Mouse (Mus musculus): ENCODE measurements at regions not wholly inside any gene's neighbourhood (a gene's known extent, or its start where the extent isn't known, plus 50 kb on each side); places are given as distances from the start of the nearest gene placed in this dataset.
"Not testable (repeated sequence)": the region's sequence is repeated elsewhere in the genome, so short reads cannot be mapped to it uniquely, and the experiment has no call there.

DNA sequence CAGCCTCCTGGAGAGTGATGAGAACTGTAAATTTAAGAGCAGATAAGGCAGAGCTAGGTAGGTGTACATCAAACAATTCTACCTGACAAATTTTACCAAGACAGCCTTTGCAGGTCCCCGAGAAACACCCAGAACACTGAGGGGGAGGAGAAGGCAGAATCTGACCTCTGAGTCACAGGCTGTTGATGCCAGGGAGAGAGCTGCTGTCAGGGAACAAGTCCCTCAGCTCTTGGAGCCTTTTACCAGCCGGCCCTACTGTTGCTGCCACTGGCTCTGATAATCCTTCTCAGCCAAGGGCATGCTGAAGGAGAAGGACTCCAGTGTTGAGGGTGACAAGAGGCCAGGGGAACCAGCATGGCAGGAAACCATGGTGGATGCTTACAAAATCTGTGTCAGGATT, 271.7 kb upstream of the Ube2e3 start:
- Histone ChIP-seq H3K9ac (no peak overlapping the region), H3K27me3 (no peaks in the 10 kb centered on the region), H3K36me3 (no peaks in the 10 kb centered on the region), H3K9me3 (no peaks in the 10 kb centered on the region), H3K27ac (no peak overlapping the region), H3K4me3 (no peak overlapping the region), H3K4me2 (no peak overlapping the region), H3K4me1 (no peaks in the 10 kb centered on the region)
- ATAC-seq (ENCODE audit: insufficient number of reproducible peaks, low FRiP score, low TSS enrichment, low read depth) = no peak
- 66% methylated on average over 2 of the region's 2 CpGs for WGBS

DNA sequence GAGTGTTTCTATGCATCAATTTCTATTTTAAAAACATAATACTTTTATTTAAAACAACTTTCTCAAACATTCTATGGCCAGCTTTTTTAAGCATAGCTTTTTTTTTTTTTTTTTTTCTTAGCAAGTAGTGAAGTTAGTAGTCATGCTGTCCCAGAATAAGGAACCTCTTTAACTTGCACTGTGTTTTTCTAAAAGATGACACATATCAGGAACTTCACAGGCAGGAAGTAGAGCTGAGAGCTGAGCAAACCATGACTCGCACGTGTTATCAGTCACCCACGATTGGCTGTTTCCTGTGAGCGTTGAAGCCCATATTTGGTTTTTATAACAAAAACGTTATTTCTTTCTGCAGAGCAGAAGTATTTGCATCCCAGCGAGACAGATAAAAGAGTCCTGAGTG, 287.9 kb upstream of the Ube2e3 start:
- Histone ChIP-seq H3K9ac (no peak overlapping the region), H3K27ac (no peak overlapping the region), H3K4me2 (no peak overlapping the region), H3K4me3 (no peak overlapping the region), H3K4me1 (no peaks in the 10 kb centered on the region), H3K36me3 (no peaks in the 10 kb centered on the region), H3K27me3 (no peaks in the 10 kb centered on the region), H3K9me3 (no peaks in the 10 kb centered on the region)
- WGBS = 67% methylated on average over 6 of the region's 6 CpGs
- no peak for ATAC-seq (ENCODE audit: insufficient number of reproducible peaks, low FRiP score, low TSS enrichment, low read depth)

DNA sequence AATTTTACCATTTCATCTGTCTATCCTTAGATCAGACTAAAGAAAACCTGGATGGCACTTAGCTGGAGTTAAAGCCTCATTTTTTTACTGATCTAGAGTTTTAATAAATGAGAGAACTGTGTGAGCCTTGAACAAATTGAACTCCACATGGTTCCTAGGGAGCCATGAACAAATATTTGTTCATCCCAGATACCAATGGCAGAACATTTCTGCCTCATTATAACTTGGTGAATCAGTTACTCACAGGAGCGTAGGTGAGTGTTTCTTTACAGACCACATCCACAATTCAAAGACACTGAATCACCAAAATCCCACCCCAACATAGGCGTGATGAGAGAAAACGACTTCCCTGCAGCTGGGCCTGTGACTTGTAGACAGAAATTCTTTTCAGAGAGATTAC, 295.4 kb upstream of the Ube2e3 start:
- Histone ChIP-seq H3K27ac (no peak overlapping the region), H3K9ac (no peak overlapping the region), H3K4me1 (no peaks in the 10 kb centered on the region), H3K4me3 (no peak overlapping the region), H3K4me2 (no peak overlapping the region), H3K9me3 (no peaks in the 10 kb centered on the region), H3K36me3 (no peaks in the 10 kb centered on the region), H3K27me3 (no peaks in the 10 kb centered on the region)
- 72% methylated on average over 3 of the region's 3 CpGs for whole genome bisulfite sequencing
- no peak for ATAC-seq (ENCODE audit: insufficient number of reproducible peaks, low FRiP score, low TSS enrichment, low read depth)

DNA sequence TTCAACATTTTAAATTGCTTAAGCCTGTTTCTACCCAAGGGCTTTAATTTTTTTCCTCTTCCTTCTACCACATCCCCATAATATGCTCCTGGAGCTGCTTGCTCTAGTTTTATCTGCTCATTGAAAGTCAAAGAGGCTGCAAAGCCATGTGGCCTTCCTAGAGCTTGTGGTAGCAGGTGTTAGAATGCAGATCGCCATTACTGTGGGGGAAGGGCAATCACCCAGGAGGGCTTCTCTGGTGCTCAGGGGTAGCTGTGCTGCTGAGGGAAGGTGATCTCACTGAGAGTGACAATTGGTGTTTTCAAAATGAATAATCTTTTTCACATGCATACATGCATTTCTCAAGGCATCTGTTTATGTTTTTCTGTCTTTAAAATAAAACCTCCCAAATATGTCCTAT, 309.8 kb upstream of the Ube2e3 start:
- no peaks in the 10 kb centered on the region for H3K27me3 ChIP-seq
- 31% methylated on average over 1 of the region's 1 CpGs for WGBS
- ATAC-seq (ENCODE audit: insufficient number of reproducible peaks, low FRiP score, low TSS enrichment, low read depth) = no peak

DNA sequence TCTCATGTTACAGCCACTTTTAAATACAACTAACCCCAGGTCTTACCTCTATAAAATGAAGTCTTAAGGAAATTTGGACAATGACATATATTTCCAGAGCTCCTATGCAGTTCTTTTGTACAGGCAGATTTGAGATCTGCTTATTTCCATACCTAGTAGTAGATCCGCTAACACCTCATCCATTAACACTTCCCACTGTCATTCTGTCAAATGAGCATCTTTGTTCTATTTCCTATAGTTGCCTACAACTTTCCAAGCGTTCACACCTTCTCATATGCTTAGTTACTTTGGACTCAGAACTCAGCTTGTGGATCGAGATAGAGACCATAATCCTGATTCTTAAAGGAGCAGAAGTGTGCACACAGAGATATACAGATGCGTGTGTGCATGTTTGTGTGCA, 316.8 kb upstream of the Ube2e3 start:
- Histone ChIP-seq H3K4me2 (no peak overlapping the region), H3K4me3 (no peak overlapping the region), H3K9ac (no peak overlapping the region), H3K36me3 (no peaks in the 10 kb centered on the region), H3K27ac (no peak overlapping the region), H3K27me3 (no peaks in the 10 kb centered on the region), H3K4me1 (peaks cover 7% of the 10 kb centered on the region; the same call in 1 of the 2 replicates), H3K9me3 (no peaks in the 10 kb centered on the region)
- 87% methylated on average over 4 of the region's 4 CpGs for WGBS
- no peak for ATAC-seq (ENCODE audit: insufficient number of reproducible peaks, low FRiP score, low TSS enrichment, low read depth)

More for the DNA sequence above, 309.8 kb upstream of the Ube2e3 start:
- Histone ChIP-seq H3K4me3 (no peak overlapping the region), H3K36me3 (no peaks in the 10 kb centered on the region), H3K27ac (no peak overlapping the region), H3K4me2 (no peak overlapping the region), H3K9ac (no peak overlapping the region), H3K9me3 (no peaks in the 10 kb centered on the region), H3K4me1 (no peaks in the 10 kb centered on the region)

DNA sequence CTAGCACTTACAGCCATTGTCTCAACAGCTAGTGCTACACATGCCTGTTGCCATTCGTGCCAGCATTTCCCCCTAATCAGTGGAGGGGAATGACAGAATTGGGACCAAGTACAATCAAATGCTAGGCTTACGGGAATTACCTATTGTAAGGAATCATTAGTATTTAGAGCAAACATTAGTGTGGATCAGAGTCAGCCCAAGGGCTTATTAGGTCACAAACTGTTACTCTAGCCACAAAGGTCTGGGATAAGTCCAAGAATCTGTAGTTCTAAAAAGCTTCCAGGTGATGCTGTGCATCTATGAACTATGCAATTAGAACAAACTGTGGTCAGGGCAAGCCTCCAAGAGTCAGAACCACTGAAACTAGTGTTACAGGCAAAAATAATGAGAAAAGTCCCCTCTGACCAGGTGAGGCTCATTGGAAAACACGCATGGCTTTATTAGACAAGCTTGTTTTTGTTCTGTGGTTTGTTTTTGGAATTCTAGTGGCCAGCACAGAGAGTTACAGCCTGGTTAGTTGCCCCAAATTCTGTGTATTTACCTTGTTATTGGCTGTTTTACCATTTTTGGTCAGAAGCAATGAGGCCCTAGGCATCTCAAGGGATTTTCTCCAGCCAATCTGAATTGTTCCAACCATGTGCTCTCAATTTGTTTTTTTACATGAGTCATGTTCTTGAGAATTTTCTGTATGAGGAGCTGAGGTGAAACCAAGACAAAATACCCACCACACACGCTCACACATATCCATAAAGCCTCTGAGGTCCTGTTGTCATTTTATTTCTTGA, 319.0 kb upstream of the Ube2e3 start:
- H3K4me1 ChIP-seq = peaks cover 7% of the 10 kb centered on the region; the same call in 1 of the 2 replicates

DNA sequence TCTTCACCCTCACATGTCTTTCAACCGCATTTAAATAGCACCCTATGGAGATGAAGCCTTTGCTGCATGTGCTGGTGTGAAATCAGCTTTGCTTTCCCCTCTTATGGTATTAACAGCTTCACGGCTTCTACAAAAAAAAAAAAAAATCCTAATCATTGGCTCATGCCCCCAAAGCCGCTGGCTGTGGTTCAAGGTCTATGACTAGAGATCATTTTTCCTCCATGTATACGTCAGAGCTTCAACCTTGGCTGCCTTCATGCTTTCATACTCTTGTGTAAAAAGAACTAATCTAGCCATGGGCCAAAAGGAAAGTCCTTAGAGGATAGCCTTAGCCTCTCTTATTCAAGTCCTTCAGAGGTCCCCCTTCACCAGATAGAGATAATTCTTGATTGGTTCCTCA, 320.6 kb upstream of the Ube2e3 start:
- Histone ChIP-seq H3K36me3 (no peaks in the 10 kb centered on the region), H3K9ac (no peak overlapping the region), H3K27me3 (no peaks in the 10 kb centered on the region), H3K9me3 (no peaks in the 10 kb centered on the region), H3K4me3 (no peak overlapping the region), H3K4me1 (peaks cover 7% of the 10 kb centered on the region; the same call in 1 of the 2 replicates), H3K4me2 (no peak overlapping the region), H3K27ac (no peak overlapping the region)
- WGBS = 52% methylated on average over 4 of the region's 4 CpGs
- ATAC-seq (ENCODE audit: insufficient number of reproducible peaks, low FRiP score, low TSS enrichment, low read depth) = no peak

More for the DNA sequence above, 319.0 kb upstream of the Ube2e3 start:
- H3K4me3 ChIP-seq = no peak overlapping the region
- H3K27me3 ChIP-seq = no peaks in the 10 kb centered on the region
- WGBS = 35% methylated on average over 4 of the region's 4 CpGs
- no peaks in the 10 kb centered on the region for H3K36me3 ChIP-seq
- peak; percentile 52 for ATAC-seq (ENCODE audit: insufficient number of reproducible peaks, low FRiP score, low TSS enrichment, low read depth)
- no peak overlapping the region for H3K27ac ChIP-seq
- H3K9ac ChIP-seq = no peak overlapping the region
- no peaks in the 10 kb centered on the region for H3K9me3 ChIP-seq
- H3K4me2 ChIP-seq = no peak overlapping the region

DNA sequence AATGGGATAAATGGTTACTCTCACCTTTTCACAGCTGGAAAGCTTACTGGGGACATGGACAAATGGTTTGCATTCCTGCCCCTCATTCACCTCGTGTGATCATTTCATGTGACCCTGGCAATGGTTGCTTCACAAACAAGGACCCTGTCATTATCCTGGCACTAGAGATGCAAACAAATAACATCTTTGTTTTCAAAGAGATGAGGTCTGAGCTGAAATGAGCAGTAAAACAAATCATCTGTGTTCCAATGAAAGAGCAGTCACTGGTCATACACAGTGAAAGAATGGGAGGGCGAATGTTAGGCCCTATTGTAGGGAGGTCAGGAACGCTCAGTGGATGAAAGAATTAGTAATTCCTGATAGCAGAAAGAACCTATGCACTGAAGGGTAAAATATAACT, 327.5 kb upstream of the Ube2e3 start:
- Histone ChIP-seq H3K4me1 (peaks cover 5% of the 10 kb centered on the region; the same call in 1 of the 2 replicates), H3K4me3 (no peak overlapping the region), H3K4me2 (no peak overlapping the region), H3K27me3 (no peaks in the 10 kb centered on the region), H3K27ac (no peak overlapping the region), H3K36me3 (no peaks in the 10 kb centered on the region), H3K9me3 (no peaks in the 10 kb centered on the region), H3K9ac (no peak overlapping the region)
- WGBS = 60% methylated on average over 3 of the region's 3 CpGs
- no peak for ATAC-seq (ENCODE audit: insufficient number of reproducible peaks, low FRiP score, low TSS enrichment, low read depth)

DNA sequence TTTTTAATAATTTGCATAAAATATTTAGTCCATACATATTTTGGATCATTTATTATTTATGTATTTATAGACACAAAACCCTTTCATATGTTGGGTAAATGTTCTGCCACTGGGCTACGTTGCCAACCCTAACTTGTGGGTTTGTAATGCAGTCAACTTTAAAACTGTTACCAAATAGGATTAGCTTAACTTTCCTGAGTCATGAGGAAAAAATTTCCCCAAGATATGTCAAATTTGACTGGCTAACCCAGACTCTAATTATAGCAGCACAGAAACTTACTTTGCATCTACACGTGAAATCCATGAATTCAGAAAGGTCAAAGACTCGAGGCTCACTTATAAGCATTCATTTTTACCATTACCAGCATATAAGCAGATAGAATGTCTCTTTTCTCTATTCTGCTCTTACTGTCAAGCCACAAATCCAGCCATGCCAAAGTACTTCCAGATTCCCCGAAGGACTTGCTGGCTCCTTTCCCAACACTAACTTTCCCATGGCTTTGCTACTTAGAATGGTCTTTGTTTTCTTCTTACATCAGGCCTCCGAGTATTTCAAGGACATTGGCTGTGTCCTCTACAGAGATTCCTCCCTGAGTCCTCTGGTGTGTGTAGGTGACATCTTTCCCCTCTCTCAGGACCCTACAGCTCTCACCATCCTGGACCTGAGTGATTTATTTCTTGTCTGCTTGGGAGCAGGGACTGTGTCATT, 328.2 kb upstream of the Ube2e3 start:
- ATAC-seq (ENCODE audit: insufficient number of reproducible peaks, low FRiP score, low TSS enrichment, low read depth) = no peak
- no peak overlapping the region for H3K4me3 ChIP-seq

DNA sequence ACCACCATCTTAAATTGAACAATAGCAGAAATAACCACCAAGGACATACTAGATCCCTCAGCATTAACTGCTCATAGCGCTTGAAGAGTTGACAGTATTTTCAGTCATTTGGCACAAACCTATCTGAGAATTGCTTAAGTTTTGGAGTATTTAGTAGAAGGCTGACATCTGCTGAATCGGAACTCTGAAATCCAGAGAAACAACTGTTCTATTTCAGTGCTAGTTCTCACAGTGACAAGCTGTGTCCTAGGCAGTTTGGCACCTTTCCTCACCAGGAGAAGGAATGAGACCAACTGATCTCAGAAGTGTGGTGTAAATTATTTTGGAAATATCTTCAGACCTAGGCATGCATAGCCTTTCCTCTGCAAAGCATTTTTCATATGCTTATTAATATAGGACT, 330.4 kb upstream of the Ube2e3 start:
- Histone ChIP-seq H3K4me3 (no peak overlapping the region), H3K4me2 (no peak overlapping the region), H3K9ac (no peak overlapping the region), H3K27ac (no peak overlapping the region), H3K9me3 (no peaks in the 10 kb centered on the region), H3K36me3 (no peaks in the 10 kb centered on the region), H3K27me3 (no peaks in the 10 kb centered on the region), H3K4me1 (peaks cover 5% of the 10 kb centered on the region; the same call in 1 of the 2 replicates)
- 85% methylated on average over 2 of the region's 2 CpGs for WGBS
- ATAC-seq (ENCODE audit: insufficient number of reproducible peaks, low FRiP score, low TSS enrichment, low read depth) = no peak

More for the DNA sequence above, 328.2 kb upstream of the Ube2e3 start:
- Histone ChIP-seq H3K9ac (no peak overlapping the region), H3K27me3 (no peaks in the 10 kb centered on the region), H3K4me2 (no peak overlapping the region), H3K9me3 (no peaks in the 10 kb centered on the region), H3K4me1 (peaks cover 5% of the 10 kb centered on the region; the same call in 1 of the 2 replicates), H3K27ac (no peak overlapping the region), H3K36me3 (no peaks in the 10 kb centered on the region)
- WGBS = 25% methylated on average over 5 of the region's 5 CpGs

DNA sequence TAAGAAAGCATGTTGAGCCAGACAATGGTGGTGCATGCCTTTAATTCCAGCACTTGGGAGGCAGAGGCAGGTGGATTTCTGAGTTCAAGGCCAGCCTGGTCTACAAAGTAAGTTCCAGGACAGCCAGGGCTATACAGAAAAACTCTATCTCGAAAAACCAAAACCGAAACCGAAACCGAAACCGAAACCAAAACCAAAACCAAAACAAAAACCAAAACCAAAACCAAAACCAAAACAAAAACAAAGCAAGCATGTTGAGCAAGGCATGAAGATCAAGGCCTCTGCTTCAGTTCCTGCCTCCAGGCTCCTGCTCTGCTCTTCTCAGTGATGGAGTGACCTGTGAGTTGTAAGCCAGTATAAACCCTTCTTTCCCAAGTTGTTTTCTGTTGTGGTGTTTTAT, 334.0 kb upstream of the Ube2e3 start:
- not testable (repeated sequence) for H3K27me3 ChIP-seq; H3K27ac ChIP-seq; H3K4me1 ChIP-seq; H3K4me3 ChIP-seq; H3K36me3 ChIP-seq; H3K9ac ChIP-seq; ATAC-seq (ENCODE audit: insufficient number of reproducible peaks, low FRiP score, low TSS enrichment, low read depth); H3K4me2 ChIP-seq; H3K9me3 ChIP-seq
- WGBS = 91% methylated on average over 5 of the region's 5 CpGs

DNA sequence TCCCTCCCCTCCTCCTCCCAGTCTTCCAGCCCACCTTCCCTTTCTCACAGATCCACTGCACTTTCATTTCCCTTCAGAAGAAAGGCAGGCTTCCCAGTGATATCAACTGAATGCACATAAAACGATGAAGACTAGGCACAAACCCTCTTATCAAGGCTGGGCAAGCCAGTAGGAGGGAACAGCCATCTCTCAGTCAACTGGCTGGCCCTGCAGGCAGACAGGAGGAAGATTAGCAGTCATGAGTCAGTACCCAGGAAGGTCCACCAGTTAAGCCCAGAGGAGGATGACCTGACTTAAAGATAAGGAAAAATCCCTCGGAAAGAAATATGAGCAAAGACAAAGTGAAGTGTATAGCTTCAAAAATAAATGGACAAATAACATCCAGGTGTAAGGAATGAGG, 337.4 kb upstream of the Ube2e3 start:
- Histone ChIP-seq H3K27me3 (no peaks in the 10 kb centered on the region), H3K9ac (no peak overlapping the region), H3K9me3 (no peaks in the 10 kb centered on the region), H3K36me3 (no peaks in the 10 kb centered on the region), H3K4me3 (no peak overlapping the region), H3K27ac (no peak overlapping the region), H3K4me2 (no peak overlapping the region), H3K4me1 (no peaks in the 10 kb centered on the region)
- WGBS = 75% methylated on average over 2 of the region's 2 CpGs
- ATAC-seq (ENCODE audit: insufficient number of reproducible peaks, low FRiP score, low TSS enrichment, low read depth) = no peak

Measured in limb, embryonic 15.5 days (tissue).